Mouse (Mus musculus) C2C12 (cell line): ENCODE data around the gene Tomm6.

ENCODE experiments used
- CEBPB ChIP-seq: IDR thresholded peaks from one replicate; pipeline ENCODE4 v1.6.1; 2011; ENCODE audit warnings: low read depth, mild to moderate bottlenecking, control low read depth, moderate library complexity
- CTCF ChIP-seq: IDR thresholded peaks from one replicate; pipeline ENCODE4 v1.5.1; 2011; ENCODE audit not compliant: control insufficient read depth, insufficient read depth, insufficient read length
- MYOD1 ChIP-seq: IDR thresholded peaks from one replicate; pipeline ENCODE4 v1.6.1; 2011; ENCODE audit warnings: low read depth; ENCODE audit not compliant: control insufficient read depth, insufficient read length
- USF1 ChIP-seq: IDR thresholded peaks from one replicate; pipeline ENCODE4 v1.6.1; 2011; ENCODE audit warnings: low read depth, mild to moderate bottlenecking, control low read depth, moderate library complexity

- no peak for TF ChIP-seq CTCF
- TF ChIP-seq CEBPB = no peak
- no peak for TF ChIP-seq MYOD1
- no peak for TF ChIP-seq USF1
These were observed 9.9 kb downstream of the Tomm6 start for GRCm38 (mm10) chr17:47678238-47678637.
